Mouse (Mus musculus): Measurements from ENCODE around the gene Zan.

DNA sequence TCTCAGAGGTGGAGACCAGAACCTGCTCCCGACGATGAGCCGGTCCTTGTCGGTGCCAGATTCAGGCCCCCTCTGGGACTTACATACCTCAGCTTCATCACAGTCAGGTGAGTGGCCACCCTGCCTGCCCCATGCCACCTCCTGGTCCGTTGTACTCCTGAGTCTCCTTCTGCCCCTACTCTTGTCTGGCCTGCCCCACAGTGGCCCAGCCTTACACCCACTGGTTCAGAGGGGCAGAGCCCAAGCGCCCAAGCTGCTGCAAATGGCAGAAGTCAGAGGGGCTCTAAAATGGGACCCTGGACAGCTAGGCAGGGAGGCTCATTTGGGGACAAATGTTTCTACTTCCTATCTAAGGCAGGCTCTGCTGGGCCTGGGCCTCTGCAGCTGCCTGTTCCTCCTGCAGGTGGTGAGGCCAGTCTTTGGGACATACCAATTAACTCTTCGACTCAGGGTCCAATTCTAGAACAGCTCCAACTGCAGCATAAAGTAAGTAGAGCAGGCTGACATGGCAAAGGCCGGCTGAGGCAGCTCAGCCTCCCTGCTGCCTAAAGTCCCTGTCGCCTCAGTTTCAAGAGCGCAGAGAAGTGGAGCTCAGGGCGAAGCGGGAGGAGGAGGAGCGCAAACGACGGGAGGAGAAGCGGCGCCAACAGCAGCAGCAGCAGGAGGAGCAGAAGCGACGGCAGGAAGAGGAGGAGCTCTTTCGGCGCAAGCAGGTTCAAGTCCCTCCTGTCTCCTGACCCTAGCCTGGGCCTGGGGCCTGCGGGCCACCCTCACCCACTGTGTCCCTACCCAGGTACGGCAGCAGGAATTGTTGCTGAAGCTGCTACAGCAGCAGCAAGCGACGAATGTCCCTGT lies 46.8 kb upstream of the Zan start:
- TF ChIP-seq UBTF (IDR thresholded peaks at IDR 0.05; ENCODE audit: low read depth, low read length) (no peak), CTCF (conservative IDR thresholded peaks at IDR 0.05 in 1 of 2, IDR thresholded peaks at IDR 0.05 in 1 of 2; ENCODE audit: low read depth in 2 of 2, low read length in 2 of 2) (no peak), MAFK (IDR thresholded peaks at IDR 0.05; ENCODE audit: insufficient replicate concordance, low read length) (no peak), POLR2A (IDR thresholded peaks at IDR 0.05; ENCODE audit: low read depth, low read length) (no peak), MAX (IDR thresholded peaks at IDR 0.05; ENCODE audit: low read length) (no peak), ETS1 (conservative IDR thresholded peaks at IDR 0.05; ENCODE audit: low read depth, low read length) (no peak), HCFC1 (IDR thresholded peaks at IDR 0.05; ENCODE audit: low read depth, low read length) (no peak), TCF12 (IDR thresholded peaks at IDR 0.05; ENCODE audit: low read depth, low read length) (no peak)

Measured in CH12.LX (cell line).